Mouse (Mus musculus) E14TG2a.4 (cell line): Measurements from ENCODE around the gene Tmem170b.

Experiments used
- CTCF ChIP-seq: conservative IDR thresholded peaks from 2 replicates; pipeline ENCODE4 v1.5.1; 2014; ENCODE audit warnings: low read length
- NANOG ChIP-seq: IDR thresholded peaks from 2 replicates; pipeline ENCODE4 v1.6.1; 2014; ENCODE audit warnings: borderline replicate concordance, low read length, mixed read lengths

GRCm38 (mm10) chr13:41670386-41671130 lies 64.9 kb downstream of the Tmem170b start:
- TF ChIP-seq CTCF (no peak), NANOG (no peak)
